Mouse (Mus musculus): ENCODE measurements around the gene Ift57. TPM values are rescaled to one million over a fixed set of nuclear protein-coding genes. Genes with fewer than 3 reads are reported as not detected.

Gene Ift57
- polyA plus RNA-seq, 1 experiment from 2014 or later = 43.7 TPM

- no peaks in the 10 kb centered on the region for H3K36me3 ChIP-seq (ENCODE audit: control insufficient read depth, insufficient read depth, low read length)
- ATAC-seq = no peak
- no peak overlapping the region for H3K27ac ChIP-seq (ENCODE audit: low read length)
These were observed 76.3 kb downstream of the Ift57 start for GRCm38 (mm10) chr16:49775002-49775966.

GRCm38 (mm10) chr16:49776981-49777380 is 77.9 kb downstream of the Ift57 start:
- Histone ChIP-seq H3K27ac (ENCODE audit: low read length) (no peak overlapping the region), H3K9me3 (replicated peaks; ENCODE audit: control insufficient read depth, low read length, poor library complexity, severe bottlenecking) (no peaks in the 10 kb centered on the region), H3K27me3 (ENCODE audit: control insufficient read depth, insufficient read depth, low read depth, low read length) (no peaks in the 10 kb centered on the region), H3K4me3 (ENCODE audit: low read depth, low read length) (no peak overlapping the region), H3K4me2 (ENCODE audit: low read length) (no peak overlapping the region), H3K4me1 (ENCODE audit: control insufficient read depth, insufficient read depth, low read length) (no peaks in the 10 kb centered on the region), H3K9ac (ENCODE audit: low read depth, low read length) (no peak overlapping the region), H3K36me3 (ENCODE audit: control insufficient read depth, insufficient read depth, low read length) (no peaks in the 10 kb centered on the region)
- no peak for ATAC-seq
- 89% methylated on average over 7 of the region's 7 CpGs for WGBS

More at GRCm38 (mm10) chr16:49775002-49775966, 76.3 kb downstream of the Ift57 start:
- Histone ChIP-seq H3K4me2 (ENCODE audit: low read length) (no peak overlapping the region), H3K4me3 (ENCODE audit: low read depth, low read length) (no peak overlapping the region), H3K9ac (ENCODE audit: low read depth, low read length) (no peak overlapping the region), H3K27me3 (ENCODE audit: control insufficient read depth, insufficient read depth, low read depth, low read length) (no peaks in the 10 kb centered on the region), H3K4me1 (ENCODE audit: control insufficient read depth, insufficient read depth, low read length) (no peaks in the 10 kb centered on the region), H3K9me3 (replicated peaks; ENCODE audit: control insufficient read depth, low read length, poor library complexity, severe bottlenecking) (no peaks in the 10 kb centered on the region)
- WGBS = 87% methylated on average over 22 of the region's 22 CpGs

GRCm38 (mm10) chr16:49781556-49782156 is 82.6 kb downstream of the Ift57 start:
- H3K9me3 ChIP-seq (replicated peaks; ENCODE audit: control insufficient read depth, low read length, poor library complexity, severe bottlenecking) = no peaks in the 10 kb centered on the region
- H3K4me3 ChIP-seq (ENCODE audit: low read depth, low read length) = no peak overlapping the region
- no peak overlapping the region for H3K9ac ChIP-seq (ENCODE audit: low read depth, low read length)
- ATAC-seq = no peak
- H3K4me2 ChIP-seq (ENCODE audit: low read length) = no peak overlapping the region
- no peaks in the 10 kb centered on the region for H3K36me3 ChIP-seq (ENCODE audit: control insufficient read depth, insufficient read depth, low read length)
- 93% methylated on average over 5 of the region's 5 CpGs for WGBS
- no peak overlapping the region for H3K27ac ChIP-seq (ENCODE audit: low read length)
- no peaks in the 10 kb centered on the region for H3K4me1 ChIP-seq (ENCODE audit: control insufficient read depth, insufficient read depth, low read length)
- H3K27me3 ChIP-seq (ENCODE audit: control insufficient read depth, insufficient read depth, low read depth, low read length) = no peaks in the 10 kb centered on the region

- H3K27me3 ChIP-seq (ENCODE audit: control insufficient read depth, insufficient read depth, low read depth, low read length) = no peaks in the 10 kb centered on the region
- no peak overlapping the region for H3K27ac ChIP-seq (ENCODE audit: low read length)
- H3K9ac ChIP-seq (ENCODE audit: low read depth, low read length) = no peak overlapping the region
- no peak overlapping the region for H3K4me3 ChIP-seq (ENCODE audit: low read depth, low read length)
- no peaks in the 10 kb centered on the region for H3K36me3 ChIP-seq (ENCODE audit: control insufficient read depth, insufficient read depth, low read length)
- H3K4me1 ChIP-seq (ENCODE audit: control insufficient read depth, insufficient read depth, low read length) = no peaks in the 10 kb centered on the region
- no peak overlapping the region for H3K4me2 ChIP-seq (ENCODE audit: low read length)
- no peaks in the 10 kb centered on the region for H3K9me3 ChIP-seq (replicated peaks; ENCODE audit: control insufficient read depth, low read length, poor library complexity, severe bottlenecking)
- ATAC-seq = no peak
These were observed 84.3 kb downstream of the Ift57 start for GRCm38 (mm10) chr16:49783369-49783768.

- Histone ChIP-seq H3K27me3 (ENCODE audit: control insufficient read depth, insufficient read depth, low read depth, low read length) (no peaks in the 10 kb centered on the region), H3K4me1 (ENCODE audit: control insufficient read depth, insufficient read depth, low read length) (no peaks in the 10 kb centered on the region), H3K4me2 (ENCODE audit: low read length) (no peak overlapping the region), H3K9ac (ENCODE audit: low read depth, low read length) (no peak overlapping the region), H3K27ac (ENCODE audit: low read length) (no peak overlapping the region), H3K36me3 (ENCODE audit: control insufficient read depth, insufficient read depth, low read length) (no peaks in the 10 kb centered on the region), H3K9me3 (replicated peaks; ENCODE audit: control insufficient read depth, low read length, poor library complexity, severe bottlenecking) (no peaks in the 10 kb centered on the region), H3K4me3 (ENCODE audit: low read depth, low read length) (no peak overlapping the region)
- WGBS = 91% methylated on average over 6 of the region's 6 CpGs
- no peak for ATAC-seq
These were observed 87.1 kb downstream of the Ift57 start for GRCm38 (mm10) chr16:49786116-49786515.

GRCm38 (mm10) chr16:49787714-49788113 is 88.7 kb downstream of the Ift57 start:
- Histone ChIP-seq H3K9me3 (replicated peaks; ENCODE audit: control insufficient read depth, low read length, poor library complexity, severe bottlenecking) (no peaks in the 10 kb centered on the region), H3K4me3 (ENCODE audit: low read depth, low read length) (no peak overlapping the region), H3K27ac (ENCODE audit: low read length) (no peak overlapping the region), H3K27me3 (ENCODE audit: control insufficient read depth, insufficient read depth, low read depth, low read length) (no peaks in the 10 kb centered on the region), H3K4me1 (ENCODE audit: control insufficient read depth, insufficient read depth, low read length) (no peaks in the 10 kb centered on the region), H3K9ac (ENCODE audit: low read depth, low read length) (no peak overlapping the region), H3K36me3 (ENCODE audit: control insufficient read depth, insufficient read depth, low read length) (no peaks in the 10 kb centered on the region), H3K4me2 (ENCODE audit: low read length) (no peak overlapping the region)
- no peak for ATAC-seq
- WGBS = 93% methylated on average over 5 of the region's 5 CpGs

- WGBS = 87% methylated on average over 9 of the region's 9 CpGs
- H3K4me2 ChIP-seq (ENCODE audit: low read length) = no peak overlapping the region
- H3K27me3 ChIP-seq (ENCODE audit: control insufficient read depth, insufficient read depth, low read depth, low read length) = no peaks in the 10 kb centered on the region
- no peaks in the 10 kb centered on the region for H3K4me1 ChIP-seq (ENCODE audit: control insufficient read depth, insufficient read depth, low read length)
- H3K4me3 ChIP-seq (ENCODE audit: low read depth, low read length) = no peak overlapping the region
- no peak overlapping the region for H3K27ac ChIP-seq (ENCODE audit: low read length)
- no peaks in the 10 kb centered on the region for H3K36me3 ChIP-seq (ENCODE audit: control insufficient read depth, insufficient read depth, low read length)
- no peak overlapping the region for H3K9ac ChIP-seq (ENCODE audit: low read depth, low read length)
- H3K9me3 ChIP-seq (replicated peaks; ENCODE audit: control insufficient read depth, low read length, poor library complexity, severe bottlenecking) = no peaks in the 10 kb centered on the region
- no peak for ATAC-seq
These were observed 91.8 kb downstream of the Ift57 start for GRCm38 (mm10) chr16:49790575-49791465.

GRCm38 (mm10) chr16:49792446-49792878 is 93.4 kb downstream of the Ift57 start:
- 82% methylated on average over 9 of the region's 9 CpGs for WGBS
- H3K36me3 ChIP-seq (ENCODE audit: control insufficient read depth, insufficient read depth, low read length) = no peaks in the 10 kb centered on the region

More at GRCm38 (mm10) chr16:49792446-49792878, 93.4 kb downstream of the Ift57 start:
- Histone ChIP-seq H3K9ac (ENCODE audit: low read depth, low read length) (no peak overlapping the region), H3K4me3 (ENCODE audit: low read depth, low read length) (no peak overlapping the region), H3K9me3 (replicated peaks; ENCODE audit: control insufficient read depth, low read length, poor library complexity, severe bottlenecking) (no peaks in the 10 kb centered on the region), H3K27ac (ENCODE audit: low read length) (no peak overlapping the region), H3K4me1 (ENCODE audit: control insufficient read depth, insufficient read depth, low read length) (no peaks in the 10 kb centered on the region), H3K27me3 (ENCODE audit: control insufficient read depth, insufficient read depth, low read depth, low read length) (no peaks in the 10 kb centered on the region), H3K4me2 (ENCODE audit: low read length) (no peak overlapping the region)
- no peak for ATAC-seq

All from midbrain, embryonic 16.5 days (tissue).